Mouse (Mus musculus) kidney, adult 2 months (tissue): ENCODE results near the gene Cdc34. TPM values are rescaled to one million over a fixed set of nuclear protein-coding genes. Genes with fewer than 3 reads are reported as not detected.

Experiments used
- DNase-seq: peaks from one replicate; pipeline ENCODE4 v3.0.0; 2021
- H3K27ac ChIP-seq: fragments of 200-500 bp; 2 replicates; pipeline ENCODE4 v1.5.1; 2012; ENCODE audit warnings: low read depth, low read length, control low read depth, inconsistent platforms; ENCODE audit not compliant: insufficient read depth
- H3K27me3 ChIP-seq: fragments of 200-500 bp; replicated peaks from 2 replicates; pipeline ENCODE4 v1.6.1; 2012; ENCODE audit warnings: mild to moderate bottlenecking, moderate library complexity, low read length, inconsistent platforms; ENCODE audit not compliant: control insufficient read depth, insufficient read depth
- H3K36me3 ChIP-seq: fragments of 200-500 bp; 2 replicates; pipeline ENCODE4 v1.6.1; 2012; ENCODE audit warnings: mild to moderate bottlenecking, moderate library complexity, low read length, inconsistent platforms; ENCODE audit not compliant: control insufficient read depth, insufficient read depth
- H3K4me1 ChIP-seq: fragments of 200-500 bp; 2 replicates; pipeline ENCODE4 v1.6.1; 2011; ENCODE audit warnings: low read length; ENCODE audit not compliant: control insufficient read depth, insufficient read depth
- H3K4me3 ChIP-seq: fragments of 200-500 bp; 2 replicates; pipeline ENCODE4 v1.5.1; 2011; ENCODE audit warnings: mild to moderate bottlenecking, low read depth, low read length, control low read depth; ENCODE audit not compliant: insufficient read depth
- CTCF ChIP-seq: fragments of 200-500 bp; conservative IDR thresholded peaks from 2 replicates; pipeline ENCODE4 v1.5.1; 2011; ENCODE audit warnings: low read depth, mild to moderate bottlenecking, control low read depth, low read length, moderate library complexity, mixed read lengths; ENCODE audit not compliant: insufficient read depth, insufficient read length
- POLR2A ChIP-seq: fragments of 200-500 bp; IDR thresholded peaks from one replicate; pipeline ENCODE4 v1.6.1; 2011; ENCODE audit warnings: low read depth, low read length, control low read depth
- WGBS: fragments of 180-500 bp; shearing (Covaris S2); methylation state at CpG from one replicate; pipeline ENCODE4 v1.1.7; 2018; 5-methylcytosine and 5-hydroxymethylcytosine counted together
- polyA plus RNA-seq: library from polyadenylated mRNA; depleted of rRNA; stranded (reverse); fragments of >200 nt; gene quantifications from 2 replicates; pipeline ENCODE4 v1.2.3, GENCODE M21; 2012

The Cdc34 gene
- polyA plus RNA-seq, 1 experiment, result 159 TPM

GRCm38 (mm10) chr10:79717640-79718357 is 35.8 kb downstream of the Cdc34 start:
- no peaks in the 10 kb centered on the region for H3K36me3 ChIP-seq
- no peak overlapping the region for H3K27ac ChIP-seq
- no peak for TF ChIP-seq POLR2A
- TF ChIP-seq CTCF, result no peak
- no peak overlapping the region for H3K4me3 ChIP-seq
- WGBS, result 2% methylated on average over 43 of the region's 43 CpGs
- H3K27me3 ChIP-seq, result no peaks in the 10 kb centered on the region
- DNase-seq, result peak; percentile 76
- no peaks in the 10 kb centered on the region for H3K4me1 ChIP-seq

- DNase-seq, result no peak
- TF ChIP-seq POLR2A (no peak), CTCF (no peak)
- Histone ChIP-seq H3K27ac (no peak overlapping the region), H3K36me3 (no peaks in the 10 kb centered on the region), H3K27me3 (no peaks in the 10 kb centered on the region), H3K4me3 (no peak overlapping the region), H3K4me1 (no peaks in the 10 kb centered on the region)
- WGBS, result 70% methylated on average over 5 of the region's 5 CpGs
These were observed 39.1 kb downstream of the Cdc34 start for GRCm38 (mm10) chr10:79721089-79721488.

- no peak for DNase-seq
- H3K27me3 ChIP-seq, result no peaks in the 10 kb centered on the region
- no peaks in the 10 kb centered on the region for H3K36me3 ChIP-seq
- TF ChIP-seq CTCF (no peak), POLR2A (no peak)
- H3K27ac ChIP-seq, result no peak overlapping the region
- no peak overlapping the region for H3K4me3 ChIP-seq
- H3K4me1 ChIP-seq, result no peaks in the 10 kb centered on the region
- 47% methylated on average over 6 of the region's 6 CpGs for WGBS
These were observed 41.1 kb downstream of the Cdc34 start for GRCm38 (mm10) chr10:79723047-79723446.

- Histone ChIP-seq H3K4me3 (no peak overlapping the region), H3K27me3 (no peaks in the 10 kb centered on the region), H3K4me1 (no peaks in the 10 kb centered on the region), H3K36me3 (no peaks in the 10 kb centered on the region), H3K27ac (no peak overlapping the region)
- TF ChIP-seq CTCF (no peak), POLR2A (no peak)
- WGBS, result 75% methylated on average over 7 of the region's 7 CpGs
- no peak for DNase-seq
These were observed 41.7 kb downstream of the Cdc34 start for GRCm38 (mm10) chr10:79723692-79724091.

- 15% methylated on average over 11 of the region's 11 CpGs for WGBS
- Histone ChIP-seq H3K4me3 (no peak overlapping the region), H3K4me1 (no peaks in the 10 kb centered on the region), H3K27me3 (no peaks in the 10 kb centered on the region), H3K27ac (no peak overlapping the region), H3K36me3 (no peaks in the 10 kb centered on the region)
- peak; percentile 75 for TF ChIP-seq CTCF
- no peak for TF ChIP-seq POLR2A
- peak; percentile 63 for DNase-seq
These were observed 44.1 kb downstream of the Cdc34 start for GRCm38 (mm10) chr10:79726090-79726489.

GRCm38 (mm10) chr10:79728323-79729249 is 46.6 kb downstream of the Cdc34 start:
- H3K4me1 ChIP-seq, result no peaks in the 10 kb centered on the region
- no peak overlapping the region for H3K27ac ChIP-seq
- no peak overlapping the region for H3K4me3 ChIP-seq
- no peaks in the 10 kb centered on the region for H3K27me3 ChIP-seq
- no peak for DNase-seq
- no peak for TF ChIP-seq POLR2A
- TF ChIP-seq CTCF, result no peak
- H3K36me3 ChIP-seq, result no peaks in the 10 kb centered on the region
- 60% methylated on average over 28 of the region's 28 CpGs for WGBS
